Mouse (Mus musculus): ENCODE results near the gene Rab9.

Gene Rab9

GRCm38 (mm10) chrX:166479365-166479983 lies at the start of gene Rab9:
Rab9 (minus strand) TSS chrX:166479867.
- peak; percentile 86 to 91 for DNase-seq (ENCODE audit: low spot score in 2 of 2)

DNA sequence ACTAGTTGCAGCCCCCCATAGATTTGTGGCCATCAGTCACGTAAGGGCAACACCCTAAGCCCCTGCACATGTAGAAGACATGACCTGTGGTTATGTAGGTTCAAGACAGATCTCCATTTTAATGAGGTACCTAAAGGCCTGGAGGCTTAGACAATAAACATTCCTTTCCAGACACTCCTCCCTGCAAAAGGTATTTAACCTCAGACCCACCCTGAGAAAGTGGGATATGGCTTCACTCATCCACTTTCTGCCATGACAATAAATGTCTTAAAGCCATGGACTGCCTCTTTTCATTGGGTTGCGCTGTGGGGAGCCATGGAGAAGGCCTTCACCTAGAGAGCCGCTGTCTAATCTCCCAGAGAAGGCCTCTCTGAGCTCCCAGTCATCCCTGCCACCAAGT lies 48.5 kb upstream of the Rab9 start:
- DNase-seq (ENCODE audit: low spot score in 2 of 2): no peak

- no peak for DNase-seq (ENCODE audit: low spot score in 2 of 2)
These were observed 46.1 kb upstream of the Rab9 start for GRCm38 (mm10) chrX:166525637-166526315.

GRCm38 (mm10) chrX:166520782-166521181 lies 41.1 kb upstream of the Rab9 start:
- DNase-seq (ENCODE audit: low spot score in 2 of 2): no peak

GRCm38 (mm10) chrX:166518345-166518744 lies 38.7 kb upstream of the Rab9 start, which contains the start of gene Tceanc:
Tceanc (minus strand) TSS chrX:166518567.
- DNase-seq (ENCODE audit: low spot score in 2 of 2): no peak

DNA sequence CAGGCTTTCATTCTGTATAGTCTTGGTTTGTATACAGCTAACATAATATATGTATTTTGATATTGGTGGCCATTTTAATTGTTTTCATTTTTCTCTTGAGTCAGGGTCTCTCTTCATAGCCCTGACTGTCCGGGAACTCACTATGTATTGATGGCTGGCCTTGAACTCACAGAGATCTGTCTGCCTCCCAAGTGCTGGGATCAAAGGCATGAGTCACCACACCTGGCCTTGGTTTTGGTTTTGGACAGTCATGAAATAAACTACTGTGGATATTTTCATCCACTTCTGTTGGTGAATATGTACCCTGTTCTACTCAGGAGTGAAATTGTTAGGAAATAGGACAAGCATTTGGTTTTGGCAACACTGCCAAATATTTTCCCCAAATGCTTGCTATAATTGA lies 37.0 kb upstream of the Rab9 start:
- no peak for DNase-seq (ENCODE audit: low spot score in 2 of 2)

DNA sequence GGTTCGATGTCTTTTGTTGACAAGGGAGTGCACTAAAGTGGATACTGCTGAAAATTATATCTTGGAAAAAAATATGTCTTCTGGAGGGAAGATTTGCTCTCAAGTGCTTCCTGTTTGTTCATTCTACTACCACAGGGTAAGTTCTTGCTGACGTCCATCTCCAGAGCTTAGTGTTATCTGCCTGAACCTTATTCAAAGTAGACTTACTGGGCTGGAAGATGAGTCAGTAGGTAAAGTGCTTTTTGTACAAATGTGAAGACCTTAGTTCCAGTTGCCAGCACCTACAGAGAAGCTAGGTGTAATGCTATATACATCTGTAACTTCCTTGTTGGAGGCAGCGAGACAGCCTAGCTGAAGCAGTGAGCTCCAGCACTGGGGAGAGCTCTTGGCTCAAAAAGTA lies 36.3 kb upstream of the Rab9 start:
- no peak for DNase-seq (ENCODE audit: low spot score in 2 of 2)

- DNase-seq (ENCODE audit: low spot score in 2 of 2): peak in 1 of 2 experiments; percentile 40
These were observed 34.4 kb upstream of the Rab9 start for GRCm38 (mm10) chrX:166514035-166514434.

DNA sequence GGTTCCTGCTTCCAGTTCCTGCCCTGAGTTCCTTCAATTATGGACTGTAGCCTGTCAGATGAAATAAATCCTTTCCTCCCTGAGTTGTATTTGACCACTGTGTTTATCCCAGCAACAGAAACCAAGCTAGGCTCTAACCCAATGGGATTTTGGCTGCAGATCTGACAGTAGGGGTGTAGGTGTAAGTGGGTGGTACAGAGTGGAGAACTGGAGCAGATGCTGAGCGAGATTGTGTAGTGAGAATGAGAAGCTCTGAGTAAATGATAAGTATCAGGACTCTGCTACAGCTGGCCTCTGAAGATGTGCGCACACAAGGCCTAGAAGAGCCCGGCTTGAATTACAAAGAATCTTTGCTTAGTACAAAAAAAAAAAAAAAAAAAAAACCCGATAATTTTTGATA lies 32.4 kb upstream of the Rab9 start:
- DNase-seq (ENCODE audit: low spot score in 2 of 2): no peak

DNA sequence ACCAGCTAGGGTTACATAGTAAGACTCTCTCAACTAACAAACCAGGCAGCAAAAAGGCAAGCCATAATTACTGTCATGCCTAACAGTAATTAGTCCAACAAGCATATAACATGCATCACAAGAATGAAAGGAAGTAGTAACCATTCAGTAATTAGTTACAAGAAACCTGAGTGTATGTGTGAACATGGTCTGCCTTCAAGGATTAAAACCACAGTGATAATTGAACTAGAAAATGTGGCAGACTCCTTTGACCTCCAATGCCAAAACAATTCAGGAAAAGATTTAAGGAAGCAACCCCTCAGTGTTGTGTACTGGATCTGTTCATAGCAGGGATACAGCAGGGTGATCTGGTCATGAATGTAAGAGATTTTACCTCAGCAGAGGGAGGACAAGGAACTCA lies 31.4 kb upstream of the Rab9 start:
- DNase-seq (ENCODE audit: low spot score in 2 of 2): no peak

GRCm38 (mm10) chrX:166509761-166510738 lies 30.4 kb upstream of the Rab9 start:
- DNase-seq (ENCODE audit: low spot score in 2 of 2): peak; percentile 92 to 95

- DNase-seq (ENCODE audit: low spot score in 2 of 2): no peak
These were observed 24.8 kb upstream of the Rab9 start for GRCm38 (mm10) chrX:166504421-166504820.

DNA sequence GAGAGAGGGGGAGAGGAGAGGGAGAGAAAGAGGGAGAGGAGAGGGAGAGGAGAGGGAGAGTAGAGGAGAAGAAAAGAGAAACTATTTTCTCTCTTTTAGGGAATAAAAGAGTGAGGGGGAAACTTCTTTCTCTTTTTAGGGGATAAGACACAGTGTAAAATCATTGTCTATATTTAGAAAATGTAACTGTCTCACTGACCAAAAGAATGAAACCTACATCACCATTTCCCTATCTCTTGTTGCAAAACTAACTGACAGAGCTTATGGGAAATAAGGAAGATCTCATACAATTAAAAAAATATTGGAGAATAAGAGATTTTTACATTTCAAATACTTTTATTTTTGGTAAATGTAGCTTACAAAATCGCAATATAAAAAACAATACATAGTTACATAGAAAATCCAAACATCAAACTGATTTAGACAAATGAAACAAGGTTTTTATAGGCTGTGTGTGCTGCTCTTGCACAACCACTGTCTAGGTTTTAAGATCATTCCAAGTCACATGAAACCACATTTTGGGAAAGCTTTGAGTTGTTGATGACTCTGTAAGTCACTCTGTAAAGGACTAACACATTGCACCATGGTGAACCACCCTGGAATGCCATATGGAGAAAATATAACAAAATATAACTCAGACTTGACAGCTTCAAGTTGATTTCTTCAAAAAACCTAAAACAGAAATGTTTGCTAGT lies 20.0 kb upstream of the Rab9 start:
- DNase-seq (ENCODE audit: low spot score in 2 of 2): no peak

DNA sequence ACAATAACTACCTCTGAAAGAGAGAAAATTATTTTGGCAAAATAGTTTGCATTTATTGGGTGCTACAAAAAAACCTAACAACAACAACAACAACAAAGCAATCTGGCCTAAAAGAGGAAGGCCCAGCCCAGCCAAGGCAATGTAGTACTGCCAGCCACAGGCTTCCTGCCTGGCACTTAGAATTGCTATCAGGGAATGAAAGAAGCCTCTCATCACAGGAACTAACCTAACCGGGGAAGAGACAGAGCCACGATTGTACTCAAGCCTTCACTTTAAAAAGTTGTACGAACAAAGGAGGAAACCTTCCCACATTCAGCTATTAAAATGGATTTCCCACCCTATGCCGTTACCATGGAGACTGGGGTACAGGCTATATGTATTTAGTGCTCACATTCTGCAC lies 18.1 kb upstream of the Rab9 start:
- DNase-seq (ENCODE audit: low spot score in 2 of 2): no peak

DNA sequence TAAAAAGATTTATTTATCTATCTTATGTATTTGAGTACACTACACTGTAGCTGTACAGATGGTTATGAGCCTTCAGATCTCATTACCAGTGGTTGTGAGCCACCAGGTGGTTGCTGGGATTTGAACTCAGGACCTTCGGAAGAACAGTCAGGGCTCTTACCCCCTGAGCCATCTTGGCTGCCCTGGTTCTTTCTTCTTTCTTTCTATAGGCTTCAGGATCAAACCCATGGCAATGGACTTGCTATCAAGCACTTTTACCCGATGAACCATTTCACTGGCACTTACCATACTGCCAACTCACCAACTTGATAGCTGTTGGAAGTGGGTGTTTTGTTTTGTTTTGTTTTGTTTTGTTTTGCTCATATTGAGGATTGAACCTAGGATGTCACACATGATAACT lies 15.4 kb upstream of the Rab9 start:
- DNase-seq (ENCODE audit: low spot score in 2 of 2): no peak

DNA sequence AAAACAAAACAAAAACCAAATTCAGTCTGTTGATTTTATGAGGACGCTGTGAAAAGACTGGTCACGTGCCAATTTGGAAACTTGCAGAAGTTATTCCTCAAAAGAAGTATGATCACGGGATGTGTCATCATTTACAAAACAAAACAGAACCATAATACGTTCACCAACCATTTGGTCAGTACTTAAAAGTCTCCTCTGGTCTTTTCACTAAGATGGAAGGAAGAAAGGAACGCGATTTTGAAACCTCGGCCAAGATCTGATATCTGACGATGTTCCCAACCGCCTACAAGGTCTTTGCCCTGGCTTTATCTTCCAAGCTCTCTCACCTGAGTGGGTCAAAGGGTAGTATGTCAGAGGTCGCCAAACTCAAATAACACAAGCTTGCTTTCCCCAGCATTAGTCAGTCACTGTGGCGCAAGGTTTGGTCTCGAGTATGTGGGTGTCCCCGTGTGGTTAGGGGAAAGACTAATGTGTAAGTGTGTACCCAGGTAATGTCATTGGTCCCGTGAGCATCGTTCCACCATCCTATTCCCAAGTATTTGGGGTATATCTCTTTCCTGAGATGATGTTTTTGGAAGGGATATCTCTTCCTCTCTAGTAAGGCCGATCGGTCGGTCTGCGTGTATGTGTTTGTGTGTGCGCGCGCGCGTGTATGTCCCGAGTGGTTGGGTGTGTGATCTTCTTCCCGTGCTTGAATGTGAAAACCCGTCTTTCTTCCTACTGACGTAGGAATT lies 869 bp downstream of the Rab9 start:
- DNase-seq (ENCODE audit: low spot score in 2 of 2): peak; percentile 8 to 20

- no peak for DNase-seq (ENCODE audit: low spot score in 2 of 2)
These were observed 2.3 kb downstream of the Rab9 start for GRCm38 (mm10) chrX:166477393-166477792.

- DNase-seq (ENCODE audit: low spot score in 2 of 2): no peak
These were observed 7.1 kb downstream of the Rab9 start for GRCm38 (mm10) chrX:166472612-166473011.

GRCm38 (mm10) chrX:166468321-166468720 lies 11.3 kb downstream of the Rab9 start:
- peak in 1 of 2 experiments; percentile 9 for DNase-seq (ENCODE audit: low spot score in 2 of 2)

GRCm38 (mm10) chrX:166455525-166455924 lies 24.1 kb downstream of the Rab9 start:
- DNase-seq (ENCODE audit: low spot score in 2 of 2): no peak

DNA sequence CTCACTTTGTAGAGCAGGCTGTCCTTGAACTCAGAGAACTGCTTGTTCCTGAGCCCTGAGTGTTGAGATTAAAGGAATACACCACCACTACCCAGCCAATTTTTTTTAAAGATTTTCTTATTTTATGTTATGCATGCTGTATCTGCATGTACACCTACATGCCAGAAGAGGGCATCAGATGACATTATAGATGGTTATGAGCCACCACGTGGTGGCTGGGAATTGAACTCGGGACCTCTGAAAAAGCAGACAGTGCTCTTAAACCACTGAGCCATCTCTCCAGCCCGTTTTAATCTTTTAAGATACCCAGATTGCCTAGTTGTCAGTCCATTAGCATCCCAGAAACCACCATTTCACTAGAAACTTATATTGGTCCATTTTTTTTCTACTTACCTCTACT lies 25.3 kb downstream of the Rab9 start:
- no peak for DNase-seq (ENCODE audit: low spot score in 2 of 2)
